ENCODE assay signal across 24 mouse cellular contexts in genomic region chr5:43337212-43337611, GRCm38 (mm10).
A peak's percentile ranks its signal among the peaks of the same experiment; 100 is the strongest.
DNase-seq lines count a peak whose midpoint lies in the region; ATAC-seq and TF ChIP-seq lines count a peak whose summit lies in the region.
"Had no signal": no experiment of that assay in that cellular context is flagged by ENCODE, and none has a peak within 500 bp of the region (broad histone marks: within the 10 kb centered on the region; RNA-seq: fewer than 3 reads in every experiment).

No protein-coding gene starts in this region.

- 97% methylated on average over 1 of the region's 1 CpGs for WGBS in intestine, embryonic 14.5 days
- WGBS in intestine, embryonic 16.5 days: 91% methylated on average over 1 of the region's 1 CpGs
- WGBS in midbrain, embryonic 11.5 days: 91% methylated on average over 1 of the region's 1 CpGs
- 93% methylated on average over 1 of the region's 1 CpGs for WGBS in midbrain, embryonic 13.5 days

- no peak overlapping the region for H3K27ac ChIP-seq in intestine, embryonic 14.5 days (ENCODE audit: low read depth)
- no peak overlapping the region for H3K27ac ChIP-seq in intestine, embryonic 16.5 days (ENCODE audit: low read length)
- H3K27ac ChIP-seq in midbrain, embryonic 11.5 days (ENCODE audit: low read depth, low read length): no peak overlapping the region
- no peak overlapping the region for H3K27ac ChIP-seq in midbrain, embryonic 13.5 days
- no peak overlapping the region for H3K27ac ChIP-seq in MEL (ENCODE audit: control insufficient read depth, low read depth, low read length)

- H3K9me3 ChIP-seq in intestine, embryonic 14.5 days (ENCODE audit: control insufficient read depth, low read length): no peaks in the 10 kb centered on the region
- no peaks in the 10 kb centered on the region for H3K9me3 ChIP-seq in intestine, embryonic 16.5 days (ENCODE audit: control insufficient read depth, low read length)
- no peaks in the 10 kb centered on the region for H3K9me3 ChIP-seq in midbrain, embryonic 11.5 days (ENCODE audit: control insufficient read depth, low read length)
- no peaks in the 10 kb centered on the region for H3K9me3 ChIP-seq in midbrain, embryonic 13.5 days
- no peaks in the 10 kb centered on the region for H3K9me3 ChIP-seq in MEL (replicated peaks; ENCODE audit: insufficient read depth, low read length)
- H3K9me3 ChIP-seq: G1E had no signal

- H3K4me1 ChIP-seq in intestine, embryonic 14.5 days (replicated peaks; ENCODE audit: control insufficient read depth, insufficient read depth, low read length): no peaks in the 10 kb centered on the region
- no peaks in the 10 kb centered on the region for H3K4me1 ChIP-seq in intestine, embryonic 16.5 days (ENCODE audit: control insufficient read depth, insufficient read depth, low read length)
- H3K4me1 ChIP-seq in midbrain, embryonic 11.5 days (ENCODE audit: control insufficient read depth, insufficient read depth, low read length): no peaks in the 10 kb centered on the region
- no peaks in the 10 kb centered on the region for H3K4me1 ChIP-seq in midbrain, embryonic 13.5 days (replicated peaks)
- peaks cover 7 to 9% of the 10 kb centered on the region in 2 experiments for H3K4me1 ChIP-seq in MEL (ENCODE audit: control insufficient read depth in 1 of 2, insufficient read depth in 2 of 2, low read length in 2 of 2)

- no peaks in the 10 kb centered on the region for H3K79me2 ChIP-seq in MEL (ENCODE audit: control insufficient read depth, insufficient read depth, low read length, poor library complexity)

- H3K9ac ChIP-seq in intestine, embryonic 14.5 days (ENCODE audit: low read length): no peak overlapping the region
- no peak overlapping the region for H3K9ac ChIP-seq in intestine, embryonic 16.5 days (ENCODE audit: low read depth, low read length)
- no peak overlapping the region for H3K9ac ChIP-seq in midbrain, embryonic 11.5 days (ENCODE audit: low read length)
- no peak overlapping the region for H3K9ac ChIP-seq in midbrain, embryonic 13.5 days (replicated peaks)
- H3K9ac ChIP-seq in MEL (ENCODE audit: control insufficient read depth, low read depth, low read length, poor library complexity, severe bottlenecking): no peak overlapping the region

- no peak for ATAC-seq in intestine, embryonic 14.5 days (replicated peaks; ENCODE audit: low FRiP score, low TSS enrichment, low read depth)
- no peak for ATAC-seq in intestine, embryonic 16.5 days
- no peak for ATAC-seq in midbrain, embryonic 11.5 days (ENCODE audit: low FRiP score)
- ATAC-seq in midbrain, embryonic 13.5 days: no peak
- ATAC-seq in megakaryocyte progenitor cell, adult 5-6 weeks (replicated peaks; ENCODE audit: poor library complexity): no peak
- ATAC-seq: activated CD4-positive, CD25-positive, alpha-beta regulatory T cell, adult 4 months; CD4-positive, CD25-positive, alpha-beta regulatory T cell, adult 4 months; Patski had no signal

- peak; percentile 12 for DNase-seq in intestine, embryonic 14.5 days (ENCODE audit: low spot score)
- DNase-seq in midbrain, embryonic 11.5 days (ENCODE audit: low spot score, missing footprints): peak; percentile 23
- DNase-seq in MEL (ENCODE audit: low read depth, low spot score) (peak; percentile 55), MEL-GATA-1-ER (ENCODE audit: extremely low read depth, low read depth) (peak; percentile 15)
- no peak for DNase-seq in retina, embryonic 14.5 days (ENCODE audit: low spot score)
- DNase-seq: adrenal gland, adult 2 months; adrenal gland, adult 8-10 months; adrenal gland, postnatal 10 days; adrenal gland, postnatal 14 days; adrenal gland, postnatal 25 days; adrenal gland, postnatal 36 days; B cell, adult 2 months; cerebellum, adult 11 months; cerebellum, adult 11-12 months; cerebellum, adult 18-20 months; cerebellum, adult 2 months had no signal

- no peaks in the 10 kb centered on the region for H3K27me3 ChIP-seq in intestine, embryonic 14.5 days (replicated peaks; ENCODE audit: control insufficient read depth, insufficient read depth, low read length)
- no peaks in the 10 kb centered on the region for H3K27me3 ChIP-seq in intestine, embryonic 16.5 days (replicated peaks; ENCODE audit: control insufficient read depth, insufficient read depth, low read length)
- H3K27me3 ChIP-seq in midbrain, embryonic 11.5 days (ENCODE audit: control insufficient read depth, insufficient read depth, low read length): no peaks in the 10 kb centered on the region
- H3K27me3 ChIP-seq in midbrain, embryonic 13.5 days: no peaks in the 10 kb centered on the region
- no peaks in the 10 kb centered on the region for H3K27me3 ChIP-seq in MEL (ENCODE audit: control insufficient read depth in 1 of 2, insufficient read depth in 2 of 2, low read length in 2 of 2)
- H3K27me3 ChIP-seq: CH12.LX, Patski had no signal

- H3K4me3 ChIP-seq in intestine, embryonic 14.5 days (ENCODE audit: low read depth, low read length): no peak overlapping the region
- H3K4me3 ChIP-seq in intestine, embryonic 16.5 days (ENCODE audit: low read length): no peak overlapping the region
- H3K4me3 ChIP-seq in midbrain, embryonic 11.5 days (ENCODE audit: low read depth, low read length): no peak overlapping the region
- no peak overlapping the region for H3K4me3 ChIP-seq in midbrain, embryonic 13.5 days (replicated peaks)
- H3K4me3 ChIP-seq in MEL (ENCODE audit: control insufficient read depth in 1 of 2, insufficient read depth in 1 of 2, low read depth in 2 of 2, low read length in 2 of 2): no peak overlapping the region

- no peaks in the 10 kb centered on the region for H3K36me3 ChIP-seq in intestine, embryonic 14.5 days (ENCODE audit: control insufficient read depth, insufficient read depth, low read length)
- no peaks in the 10 kb centered on the region for H3K36me3 ChIP-seq in intestine, embryonic 16.5 days (ENCODE audit: control insufficient read depth, insufficient read depth, low read length)
- H3K36me3 ChIP-seq in midbrain, embryonic 11.5 days (ENCODE audit: control insufficient read depth, insufficient read depth, low read length): no peaks in the 10 kb centered on the region
- H3K36me3 ChIP-seq in midbrain, embryonic 13.5 days: no peaks in the 10 kb centered on the region
- peaks cover 0 to 7% of the 10 kb centered on the region in 2 experiments; a peak in 2 of 4 replicates for H3K36me3 ChIP-seq in MEL (ENCODE audit: control insufficient read depth in 1 of 2, insufficient read depth in 2 of 2, low read length in 2 of 2)
- H3K36me3 ChIP-seq: G1E had no signal

- no peak for TF ChIP-seq CTCF in MEL (IDR thresholded peaks at IDR 0.05 in 2 of 3, conservative IDR thresholded peaks at IDR 0.05 in 1 of 3; ENCODE audit: control insufficient read depth in 1 of 3, insufficient read depth in 1 of 3, low read depth in 2 of 3, low read length in 3 of 3, poor library complexity in 1 of 3, severe bottlenecking in 1 of 3)

- TF ChIP-seq EP300 in MEL (IDR thresholded peaks at IDR 0.05; ENCODE audit: low read depth in 1 of 2, low read length in 2 of 2): peak; percentile 89 to 92

- no peak overlapping the region for H3K4me2 ChIP-seq in intestine, embryonic 14.5 days (ENCODE audit: low read length)
- H3K4me2 ChIP-seq in intestine, embryonic 16.5 days (ENCODE audit: low read depth, low read length): no peak overlapping the region
- H3K4me2 ChIP-seq in midbrain, embryonic 11.5 days: no peak overlapping the region
- no peak overlapping the region for H3K4me2 ChIP-seq in midbrain, embryonic 13.5 days (replicated peaks)

- TF ChIP-seq RAD21 in MEL (IDR thresholded peaks at IDR 0.05; ENCODE audit: low read depth, low read length): no peak

- TF ChIP-seq POLR2A in MEL (IDR thresholded peaks at IDR 0.05; ENCODE audit: control insufficient read depth in 1 of 2, insufficient read depth in 1 of 2, low read depth in 1 of 2, low read length in 2 of 2, poor library complexity in 1 of 2): no peak

TF ChIP-seq in MEL, 35 proteins besides CTCF, POLR2A, EP300 and RAD21 (continues in another document):
- TF ChIP-seq NRF1 (IDR thresholded peaks at IDR 0.05; ENCODE audit: insufficient read depth, low read depth, low read length, poor library complexity, severe bottlenecking) (no peak), CHD1 (IDR thresholded peaks at IDR 0.05; ENCODE audit: low read depth, low read length) (no peak), ZC3H11A (IDR thresholded peaks at IDR 0.05; ENCODE audit: low read depth, low read length) (0 out of 2 replicates have a peak, but pooled peaks have one; percentile 2), ZNF384 (IDR thresholded peaks at IDR 0.05; ENCODE audit: low read depth, low read length) (no peak), MXI1 (IDR thresholded peaks at IDR 0.05; ENCODE audit: low read depth, low read length) (peak; percentile 56; the same call in 1 of the 2 replicates), USF1 (IDR thresholded peaks at IDR 0.05; ENCODE audit: low read depth, low read length) (no peak), MYC (IDR thresholded peaks at IDR 0.05; ENCODE audit: low read depth, low read length) (no peak), RCOR1 (IDR thresholded peaks at IDR 0.05; ENCODE audit: low read depth, low read length) (peak; percentile 58; the same call in 1 of the 2 replicates), MAX (IDR thresholded peaks at IDR 0.05; ENCODE audit: low read length) (peak; percentile 35; the same call in 1 of the 2 replicates), CHD2 (IDR thresholded peaks at IDR 0.05; ENCODE audit: low read length) (no peak), MEF2A (IDR thresholded peaks at IDR 0.05; ENCODE audit: extremely low read depth, insufficient replicate concordance, low read depth, low read length, poor library complexity, severe bottlenecking) (no peak), ZKSCAN1 (IDR thresholded peaks at IDR 0.05; ENCODE audit: low read depth, low read length) (no peak), MYB (IDR thresholded peaks at IDR 0.05; ENCODE audit: low read depth, low read length) (peak; percentile 42; the same call in 1 of the 2 replicates), MAZ (IDR thresholded peaks at IDR 0.05; ENCODE audit: low read depth, low read length) (no peak), ELF1 (IDR thresholded peaks at IDR 0.05; ENCODE audit: low read depth, low read length) (no peak), TAL1 (IDR thresholded peaks at IDR 0.05; ENCODE audit: low read length) (0 out of 2 replicates have a peak, but pooled peaks have one; percentile 10), JUND (IDR thresholded peaks at IDR 0.05; ENCODE audit: low read depth, low read length) (no peak), SIN3A (IDR thresholded peaks at IDR 0.05; ENCODE audit: low read length) (0 out of 2 replicates have a peak, but pooled peaks have one; percentile 46), E2F4 (IDR thresholded peaks at IDR 0.05; ENCODE audit: borderline replicate concordance, low read depth, low read length) (no peak), GATA1 (IDR thresholded peaks at IDR 0.05; ENCODE audit: low read depth, low read length) (peak; percentile 83), GABPA (IDR thresholded peaks at IDR 0.05; ENCODE audit: low read depth, low read length) (no peak), SMC3 (IDR thresholded peaks at IDR 0.05; ENCODE audit: low read depth, low read length) (no peak), UBTF (IDR thresholded peaks at IDR 0.05; ENCODE audit: borderline replicate concordance, insufficient read depth, low read depth, low read length) (no peak)
